Mouse (Mus musculus): ENCODE measurements around the gene Pet100. TPM values are rescaled to one million over a fixed set of nuclear protein-coding genes. Genes with fewer than 3 reads are reported as not detected.
A peak's percentile ranks its signal among the peaks of the same experiment; 100 is the strongest.

Pet100 gene
- total RNA-seq, 2 experiments from 2014 or later: 169 to 284 TPM

- ATAC-seq (ENCODE audit: poor library complexity, severe bottlenecking): no peak
Measured at GRCm38 (mm10) chr8:3622119-3622518, 771 bp downstream of the Pet100 start.

GRCm38 (mm10) chr8:3625445-3625844 is 4.1 kb downstream of the Pet100 start, which contains the start of gene Pcp2:
TSS of gene Pcp2 (minus strand) at chr8:3625545.
- no peak for ATAC-seq (ENCODE audit: poor library complexity, severe bottlenecking)

GRCm38 (mm10) chr8:3626971-3627370 is 5.6 kb downstream of the Pet100 start:
- no peak for ATAC-seq (ENCODE audit: poor library complexity, severe bottlenecking)

GRCm38 (mm10) chr8:3628014-3628413 is 6.7 kb downstream of the Pet100 start:
- peak; percentile 60 for ATAC-seq (ENCODE audit: poor library complexity, severe bottlenecking)

GRCm38 (mm10) chr8:3630647-3631477 is 9.5 kb downstream of the Pet100 start, which contains the start of gene Stxbp2:
TSS of gene Stxbp2 (plus strand) at chr8:3630955.
- ATAC-seq (ENCODE audit: poor library complexity, severe bottlenecking): peak; percentile 96

- ATAC-seq (ENCODE audit: poor library complexity, severe bottlenecking): peak; percentile 55
Measured at GRCm38 (mm10) chr8:3631478-3631875, 10.1 kb downstream of the Pet100 start.

GRCm38 (mm10) chr8:3645804-3646203 is 24.5 kb downstream of the Pet100 start:
- ATAC-seq (ENCODE audit: poor library complexity, severe bottlenecking): peak; percentile 91

GRCm38 (mm10) chr8:3646824-3647531 is 25.6 kb downstream of the Pet100 start:
- ATAC-seq (ENCODE audit: poor library complexity, severe bottlenecking): peak; percentile 4; the same call in 1 of the 2 replicates

- no peak for ATAC-seq (ENCODE audit: poor library complexity, severe bottlenecking)
Measured at GRCm38 (mm10) chr8:3647561-3647960, 26.2 kb downstream of the Pet100 start.

GRCm38 (mm10) chr8:3648268-3648667 is 26.9 kb downstream of the Pet100 start:
- ATAC-seq (ENCODE audit: poor library complexity, severe bottlenecking): peak; percentile 62

- ATAC-seq (ENCODE audit: poor library complexity, severe bottlenecking): peak; percentile 10
Measured at GRCm38 (mm10) chr8:3648990-3649389, 27.6 kb downstream of the Pet100 start.

GRCm38 (mm10) chr8:3652845-3653244 is 31.5 kb downstream of the Pet100 start:
- ATAC-seq (ENCODE audit: poor library complexity, severe bottlenecking): no peak

- no peak for ATAC-seq (ENCODE audit: poor library complexity, severe bottlenecking)
Measured at GRCm38 (mm10) chr8:3654726-3655508, 33.6 kb downstream of the Pet100 start.

- no peak for ATAC-seq (ENCODE audit: poor library complexity, severe bottlenecking)
Measured at GRCm38 (mm10) chr8:3655526-3655925, 34.2 kb downstream of the Pet100 start, which contains the start of gene Retn. TSS of gene Retn (plus strand) at chr8:3655770.

GRCm38 (mm10) chr8:3656725-3657381 is 35.5 kb downstream of the Pet100 start:
- ATAC-seq (ENCODE audit: poor library complexity, severe bottlenecking): no peak

- peak; percentile 61 for ATAC-seq (ENCODE audit: poor library complexity, severe bottlenecking)
Measured at GRCm38 (mm10) chr8:3660889-3661288, 39.5 kb downstream of the Pet100 start.

GRCm38 (mm10) chr8:3664405-3664804 is 43.1 kb downstream of the Pet100 start:
- ATAC-seq (ENCODE audit: poor library complexity, severe bottlenecking): peak; percentile 81

GRCm38 (mm10) chr8:3665507-3665906 is 44.2 kb downstream of the Pet100 start, which contains the start of gene Mcemp1:
TSS of gene Mcemp1 (plus strand) at chr8:3665754.
- peak; percentile 48 for ATAC-seq (ENCODE audit: poor library complexity, severe bottlenecking)

GRCm38 (mm10) chr8:3670388-3670787 is 49.0 kb downstream of the Pet100 start:
- ATAC-seq (ENCODE audit: poor library complexity, severe bottlenecking): peak; percentile 56

- ATAC-seq (ENCODE audit: poor library complexity, severe bottlenecking): peak; percentile 53
Measured at GRCm38 (mm10) chr8:3671980-3672491, 50.7 kb downstream of the Pet100 start, which contains the start of gene Fcor. TSS of gene Fcor (minus strand) at chr8:3672362.
